Mouse (Mus musculus): ENCODE results near the gene Itm2b. TPM values are rescaled to one million over a fixed set of nuclear protein-coding genes. Genes with fewer than 3 reads are reported as not detected.
A peak's percentile ranks its signal among the peaks of the same experiment; 100 is the strongest.

Itm2b gene
- polyA plus RNA-seq, 1 experiment = 1,026 TPM

GRCm38 (mm10) chr14:73333880-73334279 lies 51.2 kb downstream of the Itm2b start:
- TF ChIP-seq CTCF (IDR thresholded peaks at IDR 0.05; ENCODE audit: extremely low read depth, insufficient read depth, low read length) = no peak
- no peak for TF ChIP-seq POLR2A (IDR thresholded peaks at IDR 0.05; ENCODE audit: extremely low read depth, insufficient read depth, low read length)
- H3K4me1 ChIP-seq (ENCODE audit: control insufficient read depth, insufficient read depth, low read length) = no peaks in the 10 kb centered on the region; the same call in 1 of the 2 replicates
- H3K27ac ChIP-seq (ENCODE audit: insufficient read depth, low read length) = no peak overlapping the region
- no peak overlapping the region for H3K4me3 ChIP-seq (ENCODE audit: insufficient read depth, low read length)

- Histone ChIP-seq H3K4me1 (ENCODE audit: control insufficient read depth, insufficient read depth, low read length) (peaks cover 3% of the 10 kb centered on the region), H3K4me3 (ENCODE audit: insufficient read depth, low read length) (no peak overlapping the region), H3K27ac (ENCODE audit: insufficient read depth, low read length) (no peak overlapping the region)
- TF ChIP-seq POLR2A (IDR thresholded peaks at IDR 0.05; ENCODE audit: extremely low read depth, insufficient read depth, low read length) = no peak
- no peak for TF ChIP-seq CTCF (IDR thresholded peaks at IDR 0.05; ENCODE audit: extremely low read depth, insufficient read depth, low read length)
These were observed 53.7 kb downstream of the Itm2b start for GRCm38 (mm10) chr14:73331386-73331785.

GRCm38 (mm10) chr14:73329871-73330270 lies 55.2 kb downstream of the Itm2b start:
- no peak overlapping the region for H3K27ac ChIP-seq (ENCODE audit: insufficient read depth, low read length)
- TF ChIP-seq POLR2A (IDR thresholded peaks at IDR 0.05; ENCODE audit: extremely low read depth, insufficient read depth, low read length) (no peak), CTCF (IDR thresholded peaks at IDR 0.05; ENCODE audit: extremely low read depth, insufficient read depth, low read length) (no peak)

GRCm38 (mm10) chr14:73326511-73326910 lies 58.6 kb downstream of the Itm2b start:
- Histone ChIP-seq H3K4me1 (ENCODE audit: control insufficient read depth, insufficient read depth, low read length) (peaks cover 3% of the 10 kb centered on the region; the same call in 1 of the 2 replicates), H3K27ac (ENCODE audit: insufficient read depth, low read length) (peak overlapping the region; percentile 51), H3K4me3 (ENCODE audit: insufficient read depth, low read length) (peak overlapping the region; percentile 65)
- no peak for TF ChIP-seq POLR2A (IDR thresholded peaks at IDR 0.05; ENCODE audit: extremely low read depth, insufficient read depth, low read length)
- TF ChIP-seq CTCF (IDR thresholded peaks at IDR 0.05; ENCODE audit: extremely low read depth, insufficient read depth, low read length) = no peak

More at GRCm38 (mm10) chr14:73329871-73330270, 55.2 kb downstream of the Itm2b start:
- H3K4me3 ChIP-seq (ENCODE audit: insufficient read depth, low read length) = no peak overlapping the region
- H3K4me1 ChIP-seq (ENCODE audit: control insufficient read depth, insufficient read depth, low read length) = peaks cover 3% of the 10 kb centered on the region; the same call in 1 of the 2 replicates

GRCm38 (mm10) chr14:73325456-73326381 lies 59.4 kb downstream of the Itm2b start, which contains the start of gene Rb1:
Gene Rb1 (minus strand): TSS chr14:73325822.
- Histone ChIP-seq H3K27ac (ENCODE audit: insufficient read depth, low read length) (peak within 1 kb of the TSS; percentile 51), H3K4me3 (ENCODE audit: insufficient read depth, low read length) (peak within 1 kb of the TSS; percentile 65), H3K4me1 (ENCODE audit: control insufficient read depth, insufficient read depth, low read length) (peaks cover 3% of the 10 kb centered on the region; the same call in 1 of the 2 replicates)
- TF ChIP-seq POLR2A (IDR thresholded peaks at IDR 0.05; ENCODE audit: extremely low read depth, insufficient read depth, low read length) (peak; percentile 36; the same call in 1 of the 2 replicates), CTCF (IDR thresholded peaks at IDR 0.05; ENCODE audit: extremely low read depth, insufficient read depth, low read length) (no peak)

GRCm38 (mm10) chr14:73324634-73325455 lies 60.2 kb downstream of the Itm2b start:
- H3K27ac ChIP-seq (ENCODE audit: insufficient read depth, low read length) = peak overlapping the region; percentile 51
- no peak for TF ChIP-seq POLR2A (IDR thresholded peaks at IDR 0.05; ENCODE audit: extremely low read depth, insufficient read depth, low read length)
- no peak for TF ChIP-seq CTCF (IDR thresholded peaks at IDR 0.05; ENCODE audit: extremely low read depth, insufficient read depth, low read length)
- H3K4me3 ChIP-seq (ENCODE audit: insufficient read depth, low read length) = peak overlapping the region; percentile 65

GRCm38 (mm10) chr14:73323965-73324364 lies 61.1 kb downstream of the Itm2b start:
- peak overlapping the region; percentile 65; the same call in 1 of the 2 replicates for H3K4me3 ChIP-seq (ENCODE audit: insufficient read depth, low read length)
- H3K27ac ChIP-seq (ENCODE audit: insufficient read depth, low read length) = no peak overlapping the region
- H3K4me1 ChIP-seq (ENCODE audit: control insufficient read depth, insufficient read depth, low read length) = peaks cover 3% of the 10 kb centered on the region; the same call in 1 of the 2 replicates
- no peak for TF ChIP-seq POLR2A (IDR thresholded peaks at IDR 0.05; ENCODE audit: extremely low read depth, insufficient read depth, low read length)
- no peak for TF ChIP-seq CTCF (IDR thresholded peaks at IDR 0.05; ENCODE audit: extremely low read depth, insufficient read depth, low read length)

More at GRCm38 (mm10) chr14:73324634-73325455, 60.2 kb downstream of the Itm2b start:
- H3K4me1 ChIP-seq (ENCODE audit: control insufficient read depth, insufficient read depth, low read length) = peaks cover 3% of the 10 kb centered on the region; the same call in 1 of the 2 replicates

- peaks cover 3% of the 10 kb centered on the region; the same call in 1 of the 2 replicates for H3K4me1 ChIP-seq (ENCODE audit: control insufficient read depth, insufficient read depth, low read length)
- H3K27ac ChIP-seq (ENCODE audit: insufficient read depth, low read length) = no peak overlapping the region
- TF ChIP-seq CTCF (IDR thresholded peaks at IDR 0.05; ENCODE audit: extremely low read depth, insufficient read depth, low read length) = no peak
- TF ChIP-seq POLR2A (IDR thresholded peaks at IDR 0.05; ENCODE audit: extremely low read depth, insufficient read depth, low read length) = no peak
- no peak overlapping the region for H3K4me3 ChIP-seq (ENCODE audit: insufficient read depth, low read length)
These were observed 62.9 kb downstream of the Itm2b start for GRCm38 (mm10) chr14:73322142-73322541.

- Histone ChIP-seq H3K4me1 (ENCODE audit: control insufficient read depth, insufficient read depth, low read length) (no peaks in the 10 kb centered on the region; the same call in 1 of the 2 replicates), H3K27ac (ENCODE audit: insufficient read depth, low read length) (no peak overlapping the region), H3K4me3 (ENCODE audit: insufficient read depth, low read length) (no peak overlapping the region)
- TF ChIP-seq POLR2A (IDR thresholded peaks at IDR 0.05; ENCODE audit: extremely low read depth, insufficient read depth, low read length) (no peak), CTCF (IDR thresholded peaks at IDR 0.05; ENCODE audit: extremely low read depth, insufficient read depth, low read length) (no peak)
These were observed 68.2 kb downstream of the Itm2b start for GRCm38 (mm10) chr14:73316933-73317332.

Data from cortical plate, adult 2 months (tissue).